Comparison of ENCODE assay signal across 2 mouse cellular contexts in the genomic region with DNA sequence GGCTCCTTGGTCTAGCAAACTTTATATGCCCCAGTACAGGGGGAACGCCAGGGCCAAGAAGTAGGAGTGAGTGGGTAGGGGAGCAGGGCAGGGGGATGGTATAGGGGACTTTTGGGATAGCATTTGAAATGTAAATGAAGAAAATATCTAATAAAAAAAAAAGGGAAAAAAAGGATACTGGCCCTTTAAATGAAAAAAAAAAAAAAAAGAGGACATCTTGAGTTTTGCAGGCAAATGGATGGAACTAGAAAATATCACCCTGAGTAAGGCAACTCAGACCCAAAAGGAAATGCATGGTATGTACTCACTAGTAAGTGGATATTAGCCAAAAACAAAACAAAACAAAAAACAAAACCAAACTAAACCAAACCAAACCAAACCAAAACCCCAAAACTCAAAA.
DNase-seq lines count a peak whose midpoint lies in the region; TF ChIP-seq lines count a peak whose summit lies in the region.
"Not testable (repeated sequence)": the region's sequence is repeated elsewhere in the genome, so short reads cannot be mapped to it uniquely, and the experiment has no call there.

No protein-coding gene starts in this region.

- TF ChIP-seq RAD21 in CH12.LX (IDR thresholded peaks at IDR 0.05; ENCODE audit: low read depth, low read length) = not testable (repeated sequence)

- H3K9me3 ChIP-seq in CH12.LX (replicated peaks; ENCODE audit: low read length); ES-E14 (ENCODE audit: control insufficient read depth, insufficient read depth, low read depth, low read length): not testable (repeated sequence)

- not testable (repeated sequence) for TF ChIP-seq CTCF in CH12.LX (conservative IDR thresholded peaks at IDR 0.05 in 1 of 2, IDR thresholded peaks at IDR 0.05 in 1 of 2; ENCODE audit: low read depth in 2 of 2, low read length in 2 of 2)

- dilution Hi-C loops in CH12.LX (cut with MboI; ENCODE audit: extremely low pct_ligation_motif_present, extremely low pct_unique_long_range_greater_than_20kb, low sequenced_read_pairs) = not testable (repeated sequence)

- TF ChIP-seq POLR2A in CH12.LX (IDR thresholded peaks at IDR 0.05; ENCODE audit: low read depth, low read length) = not testable (repeated sequence)

- DNase-seq in CH12.LX (ENCODE audit: extremely low read depth); ES-E14 (ENCODE audit: low read depth, low spot score): not testable (repeated sequence)

- H3K27me3 ChIP-seq in CH12.LX (replicated peaks) = not testable (repeated sequence)

- in situ Hi-C loops in CH12.LX (cut with MboI; ENCODE audit: low pct_ligation_motif_present, low pct_unique_long_range_greater_than_20kb, low sequenced_read_pairs); ES-E14 (cut with MboI; ENCODE audit: low sequenced_read_pairs in 2 of 2, unreplicated experiment in 2 of 2): not testable (repeated sequence)

- not testable (repeated sequence) for H3K36me3 ChIP-seq in CH12.LX (replicated peaks in 1 of 2; ENCODE audit: control insufficient read depth in 1 of 2, insufficient read depth in 1 of 2, low read length in 1 of 2); ES-E14 (ENCODE audit: control insufficient read depth, insufficient read depth, low read length, poor library complexity, severe bottlenecking)

- H3K4me3 ChIP-seq in CH12.LX (replicated peaks in 1 of 3; ENCODE audit: low read depth in 2 of 3, low read length in 2 of 3, poor library complexity in 1 of 3); ES-E14 (ENCODE audit: insufficient read depth in 1 of 2, low read depth in 1 of 2, low read length in 2 of 2, poor library complexity in 1 of 2, severe bottlenecking in 1 of 2): not testable (repeated sequence)

- H3K27ac ChIP-seq in CH12.LX (ENCODE audit: insufficient read depth, low read depth); ES-E14 (ENCODE audit: insufficient read depth, low read depth, low read length, poor library complexity, severe bottlenecking): not testable (repeated sequence)

- not testable (repeated sequence) for H3K4me2 ChIP-seq in CH12.LX (ENCODE audit: insufficient read depth, low read depth, poor library complexity, severe bottlenecking)

- not testable (repeated sequence) for H3K79me2 ChIP-seq in CH12.LX (replicated peaks; ENCODE audit: control insufficient read depth, extremely low read depth, insufficient read depth, poor library complexity, severe bottlenecking)

- not testable (repeated sequence) for H3K9ac ChIP-seq in CH12.LX (ENCODE audit: insufficient read depth, low read depth); ES-E14 (ENCODE audit: insufficient read depth, low read depth, low read length, poor library complexity, severe bottlenecking)

- H3K4me1 ChIP-seq in CH12.LX (ENCODE audit: control insufficient read depth in 1 of 2, insufficient read depth in 2 of 2); ES-E14 (ENCODE audit: control insufficient read depth in 2 of 2, insufficient read depth in 2 of 2, low read length in 2 of 2, poor library complexity in 1 of 2): not testable (repeated sequence)

- TF ChIP-seq EP300 in CH12.LX (IDR thresholded peaks at IDR 0.05; ENCODE audit: low read length) = not testable (repeated sequence)

TF ChIP-seq in CH12.LX, 34 proteins besides CTCF, POLR2A, EP300 and RAD21:
- TF ChIP-seq ZNF384 (IDR thresholded peaks at IDR 0.05; ENCODE audit: low read depth, low read length) = peak; percentile 83

TF ChIP-seq in ES-E14, 5 proteins besides CTCF, POLR2A, EP300 and RAD21:
- TF ChIP-seq ZNF384 (IDR thresholded peaks at IDR 0.05; ENCODE audit: low read depth, low read length) = peak; percentile 71; the same call in 1 of the 2 replicates
